Mouse (Mus musculus): ENCODE results near the gene Apoc3.

- TF ChIP-seq CTCF (IDR thresholded peaks at IDR 0.05 in 2 of 3, conservative IDR thresholded peaks at IDR 0.05 in 1 of 3; ENCODE audit: control insufficient read depth in 1 of 3, insufficient read depth in 1 of 3, low read depth in 2 of 3, low read length in 3 of 3, poor library complexity in 1 of 3, severe bottlenecking in 1 of 3) (no peak), CHD2 (IDR thresholded peaks at IDR 0.05; ENCODE audit: low read length) (no peak), ETS1 (IDR thresholded peaks at IDR 0.05; ENCODE audit: low read depth, low read length) (peak; percentile 78), NRF1 (IDR thresholded peaks at IDR 0.05; ENCODE audit: insufficient read depth, low read depth, low read length, poor library complexity, severe bottlenecking) (no peak), ZKSCAN1 (IDR thresholded peaks at IDR 0.05; ENCODE audit: low read depth, low read length) (no peak), MAZ (IDR thresholded peaks at IDR 0.05; ENCODE audit: low read depth, low read length) (no peak), POLR2AphosphoS2 (IDR thresholded peaks at IDR 0.05; ENCODE audit: low read length) (no peak), POLR2A (IDR thresholded peaks at IDR 0.05; ENCODE audit: control insufficient read depth in 1 of 2, insufficient read depth in 1 of 2, low read depth in 1 of 2, low read length in 2 of 2, poor library complexity in 1 of 2) (no peak; a peak in 1 of 4 replicates), GATA1 (IDR thresholded peaks at IDR 0.05; ENCODE audit: low read depth, low read length) (peak; percentile 73), E2F4 (IDR thresholded peaks at IDR 0.05; ENCODE audit: borderline replicate concordance, low read depth, low read length) (no peak)
Measured at GRCm38 (mm10) chr9:46272070-46272469, 36.6 kb upstream of the Apoc3 start.
